Mouse (Mus musculus) testis, adult 2 months (tissue): ENCODE data around the gene Kcnd2.

Experiments
- CTCF ChIP-seq: fragments of 200-500 bp; IDR thresholded peaks from 2 replicates; pipeline ENCODE4 v1.5.1; 2012; ENCODE audit warnings: low read depth, mild to moderate bottlenecking, inconsistent platforms, low read length, moderate library complexity; ENCODE audit not compliant: control insufficient read depth, insufficient read depth, insufficient replicate concordance
- POLR2A ChIP-seq: fragments of 200-500 bp; IDR thresholded peaks from 2 replicates; pipeline ENCODE4 v1.6.1; 2012; ENCODE audit warnings: low read depth, mild to moderate bottlenecking, inconsistent platforms, low read length, moderate library complexity; ENCODE audit not compliant: control insufficient read depth

DNA sequence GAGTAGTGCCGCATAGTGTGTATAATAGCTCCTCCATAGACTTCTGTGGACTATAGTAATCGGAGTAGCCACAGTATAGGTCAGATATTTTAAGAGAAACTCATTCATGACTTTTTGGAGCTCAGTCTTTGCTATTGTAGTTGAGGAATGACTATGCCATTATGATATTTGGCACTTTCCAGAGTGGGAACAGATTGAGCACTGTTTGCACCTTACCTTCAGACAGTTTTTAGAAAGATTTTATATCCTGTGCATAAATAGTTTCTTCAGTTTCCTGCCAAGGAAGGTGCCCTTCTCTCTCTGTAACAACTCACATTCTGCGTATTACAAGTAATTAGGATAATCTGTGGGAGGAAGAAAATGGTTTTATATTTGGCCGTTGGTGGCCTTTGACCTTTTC, 89.6 kb downstream of the Kcnd2 start:
- no peak for TF ChIP-seq CTCF
- no peak for TF ChIP-seq POLR2A
